Mouse (Mus musculus) G1E (cell line): Measurements from ENCODE around the gene Gm17304.

Experiments used
- CTCF ChIP-seq: IDR thresholded peaks from 2 replicates; pipeline ENCODE4 v1.5.1; 2012; ENCODE audit warnings: low read depth, low read length, inconsistent platforms, mixed read lengths
- TAL1 ChIP-seq: conservative IDR thresholded peaks from 2 replicates; pipeline ENCODE4 v1.6.1; 2012; ENCODE audit warnings: low read depth, low read length, inconsistent platforms, mixed read lengths

GRCm38 (mm10) chr5:106652790-106653328, 44.0 kb downstream of the Gm17304 start:
- no peak for TF ChIP-seq CTCF
- TF ChIP-seq TAL1 = no peak
